Mouse (Mus musculus) MEL (cell line): ENCODE measurements around the gene Prrx2.

Experiments
- CTCF ChIP-seq, 3 experiments: IDR thresholded peaks in 2 of 3; conservative IDR thresholded peaks in 1 of 3; 2 replicates each; pipeline ENCODE4 v1.5.1; 2011 to 2012; ENCODE audit warnings: low read length in 3 of 3, low read depth in 2 of 3, mild to moderate bottlenecking in 2 of 3, improper control_type of control experiment in 1 of 3, inconsistent platforms in 1 of 3, mixed read lengths in 1 of 3, moderate library complexity in 1 of 3; ENCODE audit not compliant: control insufficient read depth in 1 of 3, insufficient read depth in 1 of 3, poor library complexity in 1 of 3, severe bottlenecking in 1 of 3
- E2F4 ChIP-seq: IDR thresholded peaks from 2 replicates; pipeline ENCODE4 v1.6.1; 2011; ENCODE audit warnings: low read depth, low read length, improper control_type of control experiment, borderline replicate concordance
- EP300 ChIP-seq, 2 experiments: IDR thresholded peaks; 2 replicates each; pipeline ENCODE4 v1.6.1; 2011; ENCODE audit warnings: improper control_type of control experiment in 2 of 2, low read length in 2 of 2, low read depth in 1 of 2, mild to moderate bottlenecking in 1 of 2
- ETS1 ChIP-seq: IDR thresholded peaks from 2 replicates; pipeline ENCODE4 v1.6.1; 2012; ENCODE audit warnings: low read depth, mild to moderate bottlenecking, inconsistent platforms, low read length, improper control_type of control experiment, moderate library complexity
- POLR2A ChIP-seq, 2 experiments: IDR thresholded peaks; 2 replicates each; pipeline ENCODE4 v1.6.1; 2011 to 2012; ENCODE audit warnings: low read length in 2 of 2, mild to moderate bottlenecking in 2 of 2, control low read depth in 1 of 2, improper control_type of control experiment in 1 of 2, low read depth in 1 of 2, moderate library complexity in 1 of 2; ENCODE audit not compliant: control insufficient read depth in 1 of 2, insufficient read depth in 1 of 2, poor library complexity in 1 of 2
- POLR2AphosphoS5 ChIP-seq: IDR thresholded peaks from 2 replicates; pipeline ENCODE4 v1.6.1; 2012; ENCODE audit warnings: low read depth, borderline replicate concordance, mild to moderate bottlenecking, inconsistent platforms, low read length, moderate library complexity, mixed read lengths
- USF1 ChIP-seq: IDR thresholded peaks from 2 replicates; pipeline ENCODE4 v1.6.1; 2014; ENCODE audit warnings: low read depth, mild to moderate bottlenecking, inconsistent platforms, low read length, improper control_type of control experiment, moderate library complexity
- USF2 ChIP-seq, 2 experiments: IDR thresholded peaks; 2 replicates each; pipeline ENCODE4 v1.6.1; 2011 to 2012; ENCODE audit warnings: improper control_type of control experiment in 2 of 2, low read length in 2 of 2, borderline replicate concordance in 1 of 2, inconsistent platforms in 1 of 2, low read depth in 1 of 2, mild to moderate bottlenecking in 1 of 2; ENCODE audit not compliant: insufficient read depth in 1 of 2

GRCm38 (mm10) chr2:30836238-30836990, 1.6 kb downstream of the Prrx2 start:
- TF ChIP-seq USF1 (no peak), ETS1 (no peak), CTCF (IDR thresholded peaks at IDR 0.05 in 2 of 3, conservative IDR thresholded peaks at IDR 0.05 in 1 of 3; ENCODE audit: control insufficient read depth in 1 of 3, insufficient read depth in 1 of 3, low read depth in 2 of 3, low read length in 3 of 3, poor library complexity in 1 of 3, severe bottlenecking in 1 of 3) (no peak), E2F4 (no peak), POLR2A (IDR thresholded peaks at IDR 0.05; ENCODE audit: control insufficient read depth in 1 of 2, insufficient read depth in 1 of 2, low read depth in 1 of 2, low read length in 2 of 2, poor library complexity in 1 of 2) (no peak), POLR2AphosphoS5 (no peak), USF2 (IDR thresholded peaks at IDR 0.05; ENCODE audit: borderline replicate concordance in 1 of 2, insufficient read depth in 1 of 2, low read depth in 1 of 2, low read length in 2 of 2) (no peak), EP300 (IDR thresholded peaks at IDR 0.05; ENCODE audit: low read depth in 1 of 2, low read length in 2 of 2) (no peak)
